Mouse (Mus musculus) lung, embryonic 15.5 days (tissue): ENCODE measurements around the gene Olfr998. TPM values are rescaled to one million over a fixed set of nuclear protein-coding genes. Genes with fewer than 3 reads are reported as not detected.
"Not testable (repeated sequence)": the region's sequence is repeated elsewhere in the genome, so short reads cannot be mapped to it uniquely, and the experiment has no call there.

Experiments used
- ATAC-seq: fragments of 200-750 bp; cut with Nextera tagmentation; 2 replicates; pipeline ENCODE4 v1.8.0; 2017; ENCODE audit warnings: moderate number of reproducible peaks, borderline replicate concordance; ENCODE audit not compliant: low FRiP score, low TSS enrichment; ENCODE audit errors: extremely low read depth
- H3K27ac ChIP-seq: fragments of 300-500 bp; sonication (generic); 2 replicates; pipeline ENCODE4 v1.5.1; 2015; ENCODE audit warnings: moderate library complexity, mild to moderate bottlenecking, inconsistent platforms
- H3K27me3 ChIP-seq: fragments of 300-500 bp; sonication (generic); 2 replicates; pipeline ENCODE4 v1.6.1; 2015; ENCODE audit warnings: inconsistent platforms
- H3K36me3 ChIP-seq: fragments of 300-500 bp; sonication (generic); 2 replicates; pipeline ENCODE4 v1.6.1; 2015; ENCODE audit warnings: inconsistent platforms
- H3K4me1 ChIP-seq: fragments of 300-500 bp; sonication (generic); 2 replicates; pipeline ENCODE4 v1.6.1; 2015; ENCODE audit warnings: inconsistent platforms
- H3K4me2 ChIP-seq: fragments of 300-500 bp; sonication (generic); 2 replicates; pipeline ENCODE4 v1.6.1; 2015; ENCODE audit warnings: inconsistent platforms, mild to moderate bottlenecking, moderate library complexity
- H3K4me3 ChIP-seq: fragments of 300-500 bp; sonication (generic); 2 replicates; pipeline ENCODE4 v1.5.1; 2015; ENCODE audit warnings: mild to moderate bottlenecking, inconsistent platforms
- H3K9ac ChIP-seq: fragments of 300-500 bp; sonication (generic); 2 replicates; pipeline ENCODE4 v1.6.1; 2015; ENCODE audit warnings: inconsistent platforms
- H3K9me3 ChIP-seq: fragments of 300-500 bp; sonication (generic); 2 replicates; pipeline ENCODE4 v1.6.1; 2016; ENCODE audit warnings: inconsistent platforms
- WGBS: fragments of 180-500 bp; shearing (Covaris S2); methylation state at CpG from one replicate; pipeline ENCODE4 v1.1.7; 2015; 5-methylcytosine and 5-hydroxymethylcytosine counted together
- polyA plus RNA-seq: library from polyadenylated mRNA; unstranded; fragments of >200 nt; fragmentation: Nextera tagmentation; extraction: Ambion mirVana; gene quantifications from 2 replicates; pipeline ENCODE4 v1.2.1, GENCODE M21; 2015

Olfr998 gene
- not detected in 2 replicates for polyA plus RNA-seq

- 78% methylated on average over 2 of the region's 2 CpGs for WGBS
- ATAC-seq, H3K4me3 ChIP-seq: not testable (repeated sequence)
Observed at GRCm38 (mm10) chr2:85588648-85589047, at the start of gene Olfr998. Olfr998 (plus strand) TSS chr2:85588948.

GRCm38 (mm10) chr2:85554806-85555205 lies 33.9 kb upstream of the Olfr998 start:
- H3K36me3 ChIP-seq = no peaks in the 10 kb centered on the region
- no peaks in the 10 kb centered on the region for H3K4me1 ChIP-seq
- no peaks in the 10 kb centered on the region for H3K27me3 ChIP-seq
- no peak overlapping the region for H3K4me3 ChIP-seq
- H3K9ac ChIP-seq = no peak overlapping the region
- no peaks in the 10 kb centered on the region for H3K9me3 ChIP-seq
- no peak overlapping the region for H3K4me2 ChIP-seq
- WGBS = 52% methylated on average over 1 of the region's 1 CpGs
- no peak overlapping the region for H3K27ac ChIP-seq
- ATAC-seq = no peak

More at GRCm38 (mm10) chr2:85588648-85589047, at the start of gene Olfr998:
- H3K27me3 ChIP-seq, H3K4me2 ChIP-seq, H3K9me3 ChIP-seq, H3K36me3 ChIP-seq, H3K9ac ChIP-seq, H3K27ac ChIP-seq, H3K4me1 ChIP-seq: not testable (repeated sequence)

GRCm38 (mm10) chr2:85560226-85560625 lies 28.5 kb upstream of the Olfr998 start:
- Histone ChIP-seq H3K4me3 (no peak overlapping the region), H3K36me3 (no peaks in the 10 kb centered on the region), H3K27ac (no peak overlapping the region), H3K9me3 (no peaks in the 10 kb centered on the region), H3K9ac (no peak overlapping the region), H3K27me3 (no peaks in the 10 kb centered on the region), H3K4me1 (no peaks in the 10 kb centered on the region), H3K4me2 (no peak overlapping the region)
- 38% methylated on average over 4 of the region's 4 CpGs for WGBS
- no peak for ATAC-seq

DNA sequence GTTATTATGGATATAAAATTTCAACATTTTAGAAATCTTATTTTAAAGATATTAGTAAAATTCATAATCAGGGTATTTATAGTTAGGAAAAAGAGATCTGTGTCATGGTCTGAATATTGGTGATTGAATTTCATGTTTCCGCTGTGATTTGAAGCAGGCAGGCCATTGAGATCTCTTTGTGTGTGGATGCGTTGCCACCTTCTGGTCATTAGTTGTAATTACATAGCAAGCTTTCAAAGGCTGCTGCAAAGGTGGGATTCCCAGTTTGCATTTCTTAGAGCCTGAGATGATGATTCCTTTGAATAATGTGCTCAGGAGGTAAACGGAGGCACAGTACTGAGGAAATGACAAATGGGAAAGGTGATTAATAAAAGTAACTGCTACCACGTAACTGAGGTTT lies 27.6 kb upstream of the Olfr998 start:
- Histone ChIP-seq H3K9ac (no peak overlapping the region), H3K4me1 (no peaks in the 10 kb centered on the region), H3K27ac (no peak overlapping the region), H3K4me3 (no peak overlapping the region), H3K27me3 (no peaks in the 10 kb centered on the region), H3K9me3 (no peaks in the 10 kb centered on the region), H3K4me2 (no peak overlapping the region), H3K36me3 (no peaks in the 10 kb centered on the region)
- WGBS = 17% methylated on average over 4 of the region's 4 CpGs
- no peak for ATAC-seq

DNA sequence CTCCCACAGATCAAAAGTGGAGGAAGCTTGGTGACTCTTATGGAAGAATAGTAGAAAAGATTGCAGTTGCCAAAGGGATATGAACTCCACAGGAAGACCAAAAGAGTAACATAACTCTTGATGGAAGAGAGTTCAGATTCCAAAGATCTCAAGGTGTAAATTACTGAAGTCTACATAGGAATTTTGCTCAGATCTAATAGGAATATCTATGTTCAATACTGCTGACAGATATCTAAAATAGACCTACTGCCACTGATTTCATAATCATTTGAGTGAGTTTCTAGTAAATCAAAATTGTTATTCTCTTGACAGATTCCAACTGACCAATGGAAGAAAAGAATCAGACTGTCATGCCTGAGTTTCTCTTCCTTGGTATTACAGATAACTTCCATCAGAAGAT lies 9.8 kb upstream of the Olfr998 start, which contains the start of gene Olfr996:
Olfr996 (plus strand) TSS at position 301 of the 400 bp plus-strand sequence.
- Histone ChIP-seq H3K9me3 (no peaks in the 10 kb centered on the region), H3K9ac (no peak within 1 kb of the TSS), H3K4me2 (no peak within 1 kb of the TSS), H3K27ac (no peak within 1 kb of the TSS), H3K4me1 (no peaks in the 10 kb centered on the region), H3K36me3 (no peaks in the 10 kb centered on the region), H3K27me3 (no peaks in the 10 kb centered on the region), H3K4me3 (no peak within 1 kb of the TSS)
- no peak for ATAC-seq

- H3K4me3 ChIP-seq = no peak within 1 kb of the TSS
- no peaks in the 10 kb centered on the region for H3K9me3 ChIP-seq
- no peak within 1 kb of the TSS for H3K4me2 ChIP-seq
- no peaks in the 10 kb centered on the region for H3K27me3 ChIP-seq
- no peaks in the 10 kb centered on the region for H3K4me1 ChIP-seq
- H3K9ac ChIP-seq = no peak within 1 kb of the TSS
- WGBS = 44% methylated on average over 1 of the region's 1 CpGs
- no peaks in the 10 kb centered on the region for H3K36me3 ChIP-seq
- no peak for ATAC-seq
- no peak within 1 kb of the TSS for H3K27ac ChIP-seq
Observed at GRCm38 (mm10) chr2:85611803-85612202, 23.1 kb downstream of the Olfr998 start, which contains the start of gene Olfr1000. Olfr1000 (minus strand) TSS chr2:85611903.

Other genes with a start within 250 kb of the Olfr998 start
- not detected in 2 replicates for gene Olfr987, start 249.6 kb upstream of the Olfr998 start, polyA plus RNA-seq
- gene Olfr988, start 225.7 kb upstream of the Olfr998 start, polyA plus RNA-seq = not detected in 2 replicates
- not detected in 2 replicates for gene Olfr992, start 179.5 kb upstream of the Olfr998 start, polyA plus RNA-seq
- gene Olfr993, start 174.1 kb upstream of the Olfr998 start, polyA plus RNA-seq = not detected in 2 replicates
- not detected in 2 replicates for gene Olfr994, start 152.5 kb upstream of the Olfr998 start, polyA plus RNA-seq
- not detected in 2 replicates for gene Olfr995, start 145.3 kb upstream of the Olfr998 start, polyA plus RNA-seq
- 0.34 and 0.50 TPM in 2 replicates for gene 4833423E24Rik, start 69.9 kb upstream of the Olfr998 start, polyA plus RNA-seq
- gene Olfr996, start 9.7 kb upstream of the Olfr998 start, polyA plus RNA-seq = not detected in 2 replicates
- gene Olfr1000, start 23.0 kb downstream of the Olfr998 start, polyA plus RNA-seq = not detected in 2 replicates
- not detected in 2 replicates for gene Olfr1002, start 61.8 kb downstream of the Olfr998 start, polyA plus RNA-seq
- gene Olfr154, start 75.5 kb downstream of the Olfr998 start, polyA plus RNA-seq = not detected in 2 replicates
- gene Olfr1006, start 89.8 kb downstream of the Olfr998 start, polyA plus RNA-seq = not detected in 2 replicates
- gene Olfr1008, start 100.5 kb downstream of the Olfr998 start, polyA plus RNA-seq = not detected in 2 replicates
- gene Olfr1009, start 126.5 kb downstream of the Olfr998 start, polyA plus RNA-seq = not detected in 2 replicates
- not detected in 2 replicates for gene Olfr1012, start 173.8 kb downstream of the Olfr998 start, polyA plus RNA-seq
- gene Olfr1013, start 178.2 kb downstream of the Olfr998 start, polyA plus RNA-seq = not detected in 2 replicates
- gene Olfr1014, start 183.8 kb downstream of the Olfr998 start, polyA plus RNA-seq = not detected in 2 replicates
- gene Olfr1015, start 193.1 kb downstream of the Olfr998 start, polyA plus RNA-seq = not detected in 2 replicates
- not detected in 2 replicates for gene Olfr1016, start 213.6 kb downstream of the Olfr998 start, polyA plus RNA-seq
- not detected in 2 replicates for gene Olfr1018, start 229.5 kb downstream of the Olfr998 start, polyA plus RNA-seq